Comparison of ENCODE assay signal across 14 mouse cellular contexts in genomic region chr12:71364106-71364505, GRCm38 (mm10). TPM values are rescaled to one million over a fixed set of nuclear protein-coding genes. Genes with fewer than 3 reads are reported as not detected.
A peak's percentile ranks its signal among the peaks of the same experiment; 100 is the strongest.
DNase-seq lines count a peak whose midpoint lies in the region; ATAC-seq and TF ChIP-seq lines count a peak whose summit lies in the region.
"Had no signal": no experiment of that assay in that cellular context is flagged by ENCODE, and none has a peak within 500 bp of the region (broad histone marks: within the 10 kb centered on the region; RNA-seq: fewer than 3 reads in every experiment).

No protein-coding gene starts in this region.

- TF ChIP-seq POLR2A in brain, embryonic 14.5 days (IDR thresholded peaks at IDR 0.05; ENCODE audit: borderline replicate concordance, extremely low read depth, insufficient read depth, insufficient read length, poor library complexity, severe bottlenecking), result no peak

- no peak for TF ChIP-seq CTCF in brain, embryonic 14.5 days (IDR thresholded peaks at IDR 0.05; ENCODE audit: borderline replicate concordance, extremely low read depth, insufficient read depth, insufficient read length)

- peak; percentile 9 to 48 for DNase-seq in layer of hippocampus, adult 18-20 months (ENCODE audit: low spot score in 2 of 2)
- DNase-seq in layer of hippocampus, adult 11-12 months (ENCODE audit: low spot score), result no peak
- peak; percentile 77 for DNase-seq in brain, adult 2 months (ENCODE audit: low read depth, low spot score)
- peak; percentile 87 for DNase-seq in brain, embryonic 14.5 days (ENCODE audit: low read depth)
- DNase-seq in cerebellum, adult 9-11 months, result peak; percentile 55
- no peak for DNase-seq in retina, postnatal 1 day
- DNase-seq in spleen, adult 18-20 months, result no peak
- DNase-seq: adrenal gland, postnatal 25 days; embryo, embryonic 11 days; lung, embryonic 14.5 days; lung, postnatal 4 days; right cerebral cortex, postnatal 25 days had no signal

- no peak for ATAC-seq in monocyte, adult 5-6 weeks (replicated peaks; ENCODE audit: insufficient number of reproducible peaks, low FRiP score, low TSS enrichment, poor library complexity, severe bottlenecking)
- ATAC-seq: intestine, postnatal 0 days had no signal

RNA-seq across cellular contexts. Expression of gene Dact1, which starts 54.4 kb away (rescaled TPM):
- total RNA-seq in layer of hippocampus, adult 18-20 months (2021), result 1 to 10 TPM; 7.4 to 8.7 TPM
- 50.1 and 58.5 TPM in 2 replicates for polyA plus RNA-seq in brain, embryonic 14.5 days (2012; rRNA removed)
- 0.43 to 0.78 TPM in 2 of 3 replicates, not detected in the other for total RNA-seq in monocyte, adult 5-6 weeks (2017)

Comparison
In these comparisons a context has a peak if more than half of its experiments do, and no peak if none do; other contexts are left out.
1. DNase-seq: peak in layer of hippocampus, adult 18-20 months (2 of 2), brain, adult 2 months (single experiment), brain, embryonic 14.5 days (single experiment) and cerebellum, adult 9-11 months (single experiment); none in layer of hippocampus, adult 11-12 months (single experiment), retina, postnatal 1 day (single experiment) and spleen, adult 18-20 months (0 of 2).